Mouse (Mus musculus): ENCODE measurements at regions not wholly inside any gene's neighbourhood (a gene's known extent, or its start where the extent isn't known, plus 50 kb on each side); places are given as distances from the start of the nearest gene placed in this dataset.
A peak's percentile ranks its signal among the peaks of the same experiment; 100 is the strongest.

DNA sequence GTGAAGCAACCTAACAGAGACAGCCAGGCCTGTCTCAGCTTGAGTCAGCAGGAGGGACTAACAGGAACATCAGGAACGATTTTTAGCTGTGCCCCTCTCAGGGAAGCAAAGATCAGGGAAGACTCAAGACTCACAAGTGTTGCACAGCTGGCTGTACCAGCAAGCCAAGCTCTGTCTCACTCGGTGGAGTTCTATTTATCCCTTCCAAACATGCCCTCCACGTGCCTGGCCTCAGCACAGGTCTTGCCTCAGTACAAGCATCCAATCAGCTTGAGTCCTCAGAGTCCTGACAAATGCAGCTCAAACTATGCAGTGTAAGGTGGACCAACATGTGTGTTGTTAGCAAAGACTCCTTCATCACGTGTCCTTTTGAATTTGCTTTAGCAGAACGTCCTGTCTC, 178.4 kb downstream of the Foxo1 start:
- H3K4me2 ChIP-seq: no peak overlapping the region
- 64% methylated on average over 5 of the region's 5 CpGs for WGBS
- no peak overlapping the region for H3K9ac ChIP-seq
- no peaks in the 10 kb centered on the region for H3K36me3 ChIP-seq
- H3K27ac ChIP-seq: no peak overlapping the region
- ATAC-seq (ENCODE audit: insufficient number of reproducible peaks, insufficient read depth, low FRiP score, low TSS enrichment, low read depth): no peak
- H3K27me3 ChIP-seq: no peaks in the 10 kb centered on the region
- no peak overlapping the region for H3K4me3 ChIP-seq
- H3K4me1 ChIP-seq: peaks cover 6% of the 10 kb centered on the region
- H3K9me3 ChIP-seq: no peaks in the 10 kb centered on the region

GRCm38 (mm10) chr3:52444420-52445119, 176.4 kb downstream of the Foxo1 start:
- Histone ChIP-seq H3K9me3 (no peaks in the 10 kb centered on the region), H3K36me3 (no peaks in the 10 kb centered on the region), H3K4me3 (no peak overlapping the region), H3K4me1 (peaks cover 6% of the 10 kb centered on the region), H3K27ac (no peak overlapping the region), H3K27me3 (no peaks in the 10 kb centered on the region), H3K4me2 (no peak overlapping the region), H3K9ac (no peak overlapping the region)
- 75% methylated on average over 8 of the region's 8 CpGs for WGBS
- ATAC-seq (ENCODE audit: insufficient number of reproducible peaks, insufficient read depth, low FRiP score, low TSS enrichment, low read depth): no peak

DNA sequence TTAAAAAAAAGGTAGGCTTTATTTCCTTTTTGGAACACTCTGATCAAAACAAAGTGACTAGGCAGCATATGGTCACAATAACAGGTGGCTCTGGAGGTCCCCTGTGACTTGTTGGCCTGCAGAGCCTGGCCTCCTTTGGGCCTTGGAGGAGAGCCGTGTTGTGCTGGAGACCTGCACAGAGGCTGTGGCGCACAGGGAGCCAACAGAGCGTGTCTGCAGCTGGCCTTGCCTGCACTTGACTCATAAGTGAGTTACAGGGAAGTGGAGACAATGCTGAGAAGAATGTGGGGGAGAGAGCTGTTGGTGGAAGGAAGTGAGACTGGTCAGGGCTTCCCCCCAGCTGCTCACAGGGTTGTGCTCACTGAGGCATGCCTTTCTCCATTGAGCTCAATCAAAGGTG, 175.7 kb downstream of the Foxo1 start:
- Histone ChIP-seq H3K9ac (no peak overlapping the region), H3K27me3 (no peaks in the 10 kb centered on the region), H3K4me2 (no peak overlapping the region), H3K36me3 (no peaks in the 10 kb centered on the region), H3K27ac (no peak overlapping the region), H3K4me1 (peaks cover 6% of the 10 kb centered on the region), H3K9me3 (no peaks in the 10 kb centered on the region), H3K4me3 (no peak overlapping the region)
- 59% methylated on average over 3 of the region's 3 CpGs for WGBS
- ATAC-seq (ENCODE audit: insufficient number of reproducible peaks, insufficient read depth, low FRiP score, low TSS enrichment, low read depth): no peak

DNA sequence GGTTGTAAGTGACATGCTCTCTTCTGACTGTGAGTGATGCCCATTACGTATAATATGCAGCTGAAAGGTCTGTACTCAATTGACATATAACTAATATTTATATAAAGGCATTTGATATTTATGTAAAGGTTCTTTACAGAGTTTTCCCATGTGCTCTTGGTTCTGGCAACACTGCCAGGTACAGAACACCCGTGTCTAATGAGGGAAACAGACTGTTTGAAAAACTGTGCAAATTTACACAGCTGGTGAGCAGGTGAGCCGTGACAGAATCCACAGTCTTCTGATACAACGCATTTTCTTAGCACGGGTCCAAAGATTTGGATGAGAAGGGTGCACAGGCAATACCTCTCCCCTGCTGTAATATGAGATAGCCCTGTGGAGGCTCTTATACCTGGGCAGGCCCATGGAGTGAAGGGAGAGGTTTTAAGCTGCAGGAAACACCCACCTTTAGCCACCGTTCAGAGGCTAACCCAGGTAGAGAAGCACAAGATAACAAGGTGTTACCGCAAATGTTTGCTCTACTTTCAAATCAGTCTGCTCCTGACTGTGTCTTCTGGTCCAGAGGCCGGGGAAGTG, 161.0 kb downstream of the Foxo1 start:
- H3K9ac ChIP-seq: no peak overlapping the region
- no peak for ATAC-seq (ENCODE audit: insufficient number of reproducible peaks, insufficient read depth, low FRiP score, low TSS enrichment, low read depth)
- no peak overlapping the region for H3K4me2 ChIP-seq
- no peak overlapping the region for H3K27ac ChIP-seq
- H3K4me1 ChIP-seq: no peaks in the 10 kb centered on the region
- no peaks in the 10 kb centered on the region for H3K27me3 ChIP-seq
- H3K4me3 ChIP-seq: no peak overlapping the region
- 70% methylated on average over 8 of the region's 8 CpGs for WGBS
- no peaks in the 10 kb centered on the region for H3K36me3 ChIP-seq
- no peaks in the 10 kb centered on the region for H3K9me3 ChIP-seq

- H3K27ac ChIP-seq: no peak overlapping the region
- H3K9ac ChIP-seq: no peak overlapping the region
- H3K27me3 ChIP-seq: no peaks in the 10 kb centered on the region
- H3K9me3 ChIP-seq: 0 out of 2 replicates have a peak, but pooled peaks cover 4% of the 10 kb centered on the region
- no peaks in the 10 kb centered on the region for H3K36me3 ChIP-seq
- H3K4me1 ChIP-seq: no peaks in the 10 kb centered on the region
- no peak for ATAC-seq (ENCODE audit: insufficient number of reproducible peaks, insufficient read depth, low FRiP score, low TSS enrichment, low read depth)
- H3K4me3 ChIP-seq: no peak overlapping the region
- no peak overlapping the region for H3K4me2 ChIP-seq
- 97% methylated on average over 1 of the region's 1 CpGs for WGBS
Measured at GRCm38 (mm10) chr3:52422826-52423225, 154.7 kb downstream of the Foxo1 start.

DNA sequence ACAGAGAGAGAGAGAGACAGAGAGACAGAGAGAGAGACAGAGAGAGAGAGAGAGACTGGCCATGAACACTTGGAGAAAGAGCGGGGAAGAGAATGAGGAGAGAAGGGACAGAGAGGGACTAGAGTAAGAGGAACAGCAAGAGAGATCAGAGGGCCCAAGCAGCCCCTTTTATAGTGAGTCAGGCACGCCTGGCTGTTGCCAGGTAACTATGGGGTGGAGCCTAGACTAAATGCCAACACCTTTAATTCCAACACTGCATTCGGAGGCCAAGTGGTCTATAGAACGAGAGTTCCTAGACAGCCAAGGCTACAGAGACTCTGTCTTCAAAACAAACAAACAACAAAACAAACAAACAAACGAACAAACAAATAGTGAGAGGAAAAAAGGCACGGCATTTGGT, 148.1 kb downstream of the Foxo1 start:
- Histone ChIP-seq H3K27ac (no peak overlapping the region), H3K36me3 (no peaks in the 10 kb centered on the region), H3K9me3 (no peaks in the 10 kb centered on the region), H3K4me1 (peaks cover 22% of the 10 kb centered on the region), H3K27me3 (no peaks in the 10 kb centered on the region; the same call in 1 of the 2 replicates), H3K4me2 (no peak overlapping the region), H3K4me3 (no peak overlapping the region), H3K9ac (no peak overlapping the region)
- WGBS: 59% methylated on average over 6 of the region's 6 CpGs
- no peak for ATAC-seq (ENCODE audit: insufficient number of reproducible peaks, insufficient read depth, low FRiP score, low TSS enrichment, low read depth)

DNA sequence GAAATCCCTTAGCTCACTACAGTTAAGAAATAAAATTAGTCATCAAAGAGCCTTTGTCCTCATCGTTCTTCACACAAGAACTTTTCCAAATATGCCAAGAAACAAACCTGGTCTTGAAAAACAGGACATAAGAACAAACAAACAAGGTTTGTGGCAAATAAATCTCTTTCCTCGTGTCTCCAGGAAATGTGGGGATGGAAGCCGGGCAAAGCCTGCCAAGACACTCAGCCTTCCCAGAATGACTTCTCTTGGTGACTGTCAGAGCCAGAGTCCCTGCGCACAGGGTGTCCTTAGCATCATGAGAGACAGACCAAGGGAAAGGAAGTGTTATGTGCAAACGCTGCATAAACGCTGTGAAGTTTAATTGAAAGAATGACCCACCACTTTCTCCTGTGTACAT, 147.2 kb downstream of the Foxo1 start:
- Histone ChIP-seq H3K4me2 (no peak overlapping the region), H3K9me3 (no peaks in the 10 kb centered on the region), H3K36me3 (no peaks in the 10 kb centered on the region), H3K9ac (no peak overlapping the region), H3K27ac (no peak overlapping the region), H3K27me3 (no peaks in the 10 kb centered on the region; the same call in 1 of the 2 replicates), H3K4me3 (no peak overlapping the region), H3K4me1 (peaks cover 22% of the 10 kb centered on the region)
- WGBS: 20% methylated on average over 6 of the region's 6 CpGs
- no peak for ATAC-seq (ENCODE audit: insufficient number of reproducible peaks, insufficient read depth, low FRiP score, low TSS enrichment, low read depth)

DNA sequence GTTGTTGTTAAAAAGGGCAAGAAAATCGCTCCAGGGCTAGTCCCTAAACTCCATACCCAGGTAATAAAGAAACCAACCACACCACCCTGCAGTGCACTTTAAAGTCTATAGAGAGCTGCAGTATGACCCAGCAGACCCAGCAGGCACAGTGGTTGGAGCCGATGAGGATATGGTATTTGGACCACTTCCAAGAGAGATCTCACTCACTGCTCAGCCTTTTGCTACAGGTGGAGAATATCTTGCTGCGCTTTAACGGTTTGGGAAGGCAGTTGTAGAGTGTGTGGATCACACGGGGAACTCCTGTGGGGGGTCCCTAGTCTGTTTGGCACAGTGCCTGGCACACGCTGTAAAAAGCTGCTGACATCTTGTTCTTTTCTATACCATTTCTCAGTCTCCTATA, 145.9 kb downstream of the Foxo1 start:
- Histone ChIP-seq H3K9me3 (no peaks in the 10 kb centered on the region), H3K9ac (no peak overlapping the region), H3K27ac (no peak overlapping the region), H3K4me3 (no peak overlapping the region), H3K4me2 (no peak overlapping the region; the same call in 1 of the 2 replicates), H3K27me3 (no peaks in the 10 kb centered on the region; the same call in 1 of the 2 replicates), H3K4me1 (peaks cover 22% of the 10 kb centered on the region), H3K36me3 (no peaks in the 10 kb centered on the region)
- ATAC-seq (ENCODE audit: insufficient number of reproducible peaks, insufficient read depth, low FRiP score, low TSS enrichment, low read depth): 0 out of 2 replicates have a peak, but pooled peaks have one; percentile 26
- 25% methylated on average over 6 of the region's 6 CpGs for WGBS

GRCm38 (mm10) chr3:52413187-52413746, 145.1 kb downstream of the Foxo1 start:
- no peak for ATAC-seq (ENCODE audit: insufficient number of reproducible peaks, insufficient read depth, low FRiP score, low TSS enrichment, low read depth)

DNA sequence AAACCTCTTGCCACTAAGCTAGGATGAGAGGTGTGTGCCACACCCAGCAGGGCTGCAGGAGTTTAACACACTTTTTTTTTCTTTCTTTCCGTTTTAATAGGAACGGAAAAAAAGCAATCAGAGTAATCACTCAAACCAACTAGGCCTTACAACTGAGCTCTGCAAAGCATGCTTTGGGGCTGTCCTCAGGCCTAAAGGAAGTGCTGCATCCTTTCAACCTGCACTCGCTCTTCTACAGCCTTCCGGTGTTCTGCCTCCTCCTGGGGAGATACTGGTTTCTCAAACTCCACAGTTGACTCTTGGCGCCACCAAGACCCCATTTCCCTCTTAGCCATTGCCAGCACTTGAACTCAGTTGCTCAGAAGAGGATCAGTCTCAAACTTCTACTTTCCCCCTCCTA, 143.2 kb downstream of the Foxo1 start:
- Histone ChIP-seq H3K36me3 (no peaks in the 10 kb centered on the region), H3K4me2 (no peak overlapping the region), H3K27me3 (0 out of 2 replicates have a peak, but pooled peaks cover 4% of the 10 kb centered on the region), H3K9me3 (no peaks in the 10 kb centered on the region), H3K4me1 (peaks cover 22% of the 10 kb centered on the region), H3K27ac (no peak overlapping the region), H3K4me3 (no peak overlapping the region), H3K9ac (no peak overlapping the region)
- ATAC-seq (ENCODE audit: insufficient number of reproducible peaks, insufficient read depth, low FRiP score, low TSS enrichment, low read depth): no peak
- 88% methylated on average over 5 of the region's 5 CpGs for WGBS

More at GRCm38 (mm10) chr3:52413187-52413746, 145.1 kb downstream of the Foxo1 start:
- H3K36me3 ChIP-seq: no peaks in the 10 kb centered on the region
- no peaks in the 10 kb centered on the region for H3K9me3 ChIP-seq
- peaks cover 4% of the 10 kb centered on the region; the same call in 1 of the 2 replicates for H3K27me3 ChIP-seq
- WGBS: 14% methylated on average over 10 of the region's 10 CpGs
- peak overlapping the region; percentile 24; the same call in 1 of the 2 replicates for H3K4me2 ChIP-seq
- 0 out of 2 replicates have a peak overlapping the region, but pooled peaks have one; percentile 29 for H3K27ac ChIP-seq
- H3K4me1 ChIP-seq: peaks cover 22% of the 10 kb centered on the region
- H3K4me3 ChIP-seq: no peak overlapping the region
- H3K9ac ChIP-seq: no peak overlapping the region

DNA sequence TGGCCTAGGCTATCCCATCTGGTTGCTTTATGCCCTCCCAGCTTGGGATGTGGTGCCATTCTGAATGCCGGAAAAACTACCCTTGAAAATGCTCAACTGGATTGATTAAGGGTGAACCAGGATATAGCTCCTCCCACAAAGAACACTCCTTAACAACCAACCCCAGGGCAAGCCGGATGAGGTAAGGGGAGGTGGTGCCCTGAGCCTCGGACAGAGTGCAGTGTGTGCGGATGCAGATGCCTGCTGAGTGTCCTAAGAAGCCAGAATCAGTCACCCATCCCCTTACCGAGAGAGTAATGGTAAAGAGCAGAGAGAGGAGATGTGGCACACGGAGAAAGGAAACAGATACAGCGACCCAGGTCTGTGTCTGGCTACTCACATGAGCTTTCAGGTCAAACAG, 141.3 kb downstream of the Foxo1 start:
- ATAC-seq (ENCODE audit: insufficient number of reproducible peaks, insufficient read depth, low FRiP score, low TSS enrichment, low read depth): no peak
- H3K27me3 ChIP-seq: 0 out of 2 replicates have a peak, but pooled peaks cover 4% of the 10 kb centered on the region
- H3K9ac ChIP-seq: no peak overlapping the region
- no peak overlapping the region for H3K4me3 ChIP-seq
- 54% methylated on average over 7 of the region's 7 CpGs for WGBS
- H3K4me1 ChIP-seq: peaks cover 19% of the 10 kb centered on the region
- H3K4me2 ChIP-seq: no peak overlapping the region
- no peak overlapping the region for H3K27ac ChIP-seq
- no peaks in the 10 kb centered on the region for H3K36me3 ChIP-seq
- H3K9me3 ChIP-seq: no peaks in the 10 kb centered on the region
